Mouse (Mus musculus) left cerebral cortex, postnatal 25 days (tissue): ENCODE results near the gene Tex48. TPM values are rescaled to one million over a fixed set of nuclear protein-coding genes. Genes with fewer than 3 reads are reported as not detected.

Experiments
- DNase-seq, 2 experiments: peaks; one replicate each; pipeline ENCODE4 v3.0.0; 2022; ENCODE audit warnings: low spot score in 2 of 2, mixed read lengths in 1 of 2
- intact Hi-C: fragments of 180-260 bp; cut with DNase I; formaldehyde crosslinking; loops from one replicate; pipeline ENCODE4 v1.15.1; 2025
- total RNA-seq, 2 experiments: library from RNA; stranded (reverse); gene quantifications; 2 replicates each; pipeline ENCODE4 v1.2.3; 2021

Tex48 gene
- total RNA-seq, result not detected

GRCm38 (mm10) chr4:63622378-63622835, at the start of gene Tex48:
Tex48 (minus strand) TSS chr4:63622428.
- DNase-seq, result no peak
- intact Hi-C loops, result loop anchor here (5.0 kb wide), 1 partner anchor 220 kb away; no protein-coding TSS in a partner anchor

- intact Hi-C loops, result no loop called here
Observed at GRCm38 (mm10) chr4:63668255-63668654, 46.0 kb upstream of the Tex48 start.

GRCm38 (mm10) chr4:63665738-63666137, 43.5 kb upstream of the Tex48 start:
- DNase-seq, result no peak
- intact Hi-C loops, result no loop called here

More at GRCm38 (mm10) chr4:63668255-63668654, 46.0 kb upstream of the Tex48 start:
- peak; percentile 35 to 95 for DNase-seq

GRCm38 (mm10) chr4:63663279-63663678, 41.1 kb upstream of the Tex48 start, which contains the start of gene Gm11214:
Gm11214 (minus strand) TSS chr4:63663379.
- no peak for DNase-seq
- intact Hi-C loops, result no loop called here

- no peak for DNase-seq
- intact Hi-C loops, result no loop called here
Observed at GRCm38 (mm10) chr4:63661857-63662256, 39.6 kb upstream of the Tex48 start.

- intact Hi-C loops, result no loop called here
- DNase-seq, result no peak
Observed at GRCm38 (mm10) chr4:63661426-63661825, 39.2 kb upstream of the Tex48 start.

GRCm38 (mm10) chr4:63659775-63660174, 37.5 kb upstream of the Tex48 start:
- intact Hi-C loops, result no loop called here
- DNase-seq, result no peak

- DNase-seq, result no peak
- intact Hi-C loops, result no loop called here
Observed at GRCm38 (mm10) chr4:63659086-63659485, 36.9 kb upstream of the Tex48 start.

GRCm38 (mm10) chr4:63654381-63654780, 32.2 kb upstream of the Tex48 start:
- intact Hi-C loops, result no loop called here
- no peak for DNase-seq

- intact Hi-C loops, result loop anchor here (5.0 kb wide), 1 partner anchor 277 kb away; no protein-coding TSS in a partner anchor
- no peak for DNase-seq
Observed at GRCm38 (mm10) chr4:63643956-63644726, 21.9 kb upstream of the Tex48 start.

GRCm38 (mm10) chr4:63639842-63640241, 17.6 kb upstream of the Tex48 start:
- no peak for DNase-seq
- intact Hi-C loops, result loop anchor here (5.0 kb wide), 1 partner anchor 273 kb away; no protein-coding TSS in a partner anchor

GRCm38 (mm10) chr4:63638603-63639002, 16.4 kb upstream of the Tex48 start:
- intact Hi-C loops, result no loop called here
- DNase-seq, result no peak

- no peak for DNase-seq
- intact Hi-C loops, result no loop called here
Observed at GRCm38 (mm10) chr4:63633181-63633580, 11.0 kb upstream of the Tex48 start.

GRCm38 (mm10) chr4:63627111-63627510, 4.9 kb upstream of the Tex48 start:
- DNase-seq, result no peak
- intact Hi-C loops, result no loop called here

- DNase-seq, result no peak
- intact Hi-C loops, result no loop called here
Observed at GRCm38 (mm10) chr4:63625563-63626080, 3.4 kb upstream of the Tex48 start.

- intact Hi-C loops, result loop anchor here (5.0 kb wide), 1 partner anchor 220 kb away; no protein-coding TSS in a partner anchor
- no peak for DNase-seq
Observed at GRCm38 (mm10) chr4:63621861-63622260, 367 bp downstream of the Tex48 start.

GRCm38 (mm10) chr4:63608391-63608790, 13.8 kb downstream of the Tex48 start:
- DNase-seq, result no peak
- intact Hi-C loops, result no loop called here

GRCm38 (mm10) chr4:63605968-63606367, 16.3 kb downstream of the Tex48 start:
- DNase-seq, result no peak
- intact Hi-C loops, result no loop called here

GRCm38 (mm10) chr4:63605545-63605944, 16.7 kb downstream of the Tex48 start:
- DNase-seq, result no peak
- intact Hi-C loops, result no loop called here

GRCm38 (mm10) chr4:63604945-63605344, 17.3 kb downstream of the Tex48 start, which contains the start of gene Gm11213:
Gm11213 (minus strand) TSS chr4:63605261.
- DNase-seq, result no peak

GRCm38 (mm10) chr4:63601263-63601662, 21.0 kb downstream of the Tex48 start:
- intact Hi-C loops, result no loop called here
- DNase-seq, result no peak

More at GRCm38 (mm10) chr4:63604945-63605344, 17.3 kb downstream of the Tex48 start, which contains the start of gene Gm11213:
- intact Hi-C loops, result no loop called here
